Mouse (Mus musculus): ENCODE measurements around the gene Sla2. TPM values are rescaled to one million over a fixed set of nuclear protein-coding genes. Genes with fewer than 3 reads are reported as not detected.
A peak's percentile ranks its signal among the peaks of the same experiment; 100 is the strongest.
"Not testable (repeated sequence)": the region's sequence is repeated elsewhere in the genome, so short reads cannot be mapped to it uniquely, and the experiment has no call there.

Gene Sla2
- polyA plus RNA-seq, 1 experiment, result 7.6 TPM

DNA sequence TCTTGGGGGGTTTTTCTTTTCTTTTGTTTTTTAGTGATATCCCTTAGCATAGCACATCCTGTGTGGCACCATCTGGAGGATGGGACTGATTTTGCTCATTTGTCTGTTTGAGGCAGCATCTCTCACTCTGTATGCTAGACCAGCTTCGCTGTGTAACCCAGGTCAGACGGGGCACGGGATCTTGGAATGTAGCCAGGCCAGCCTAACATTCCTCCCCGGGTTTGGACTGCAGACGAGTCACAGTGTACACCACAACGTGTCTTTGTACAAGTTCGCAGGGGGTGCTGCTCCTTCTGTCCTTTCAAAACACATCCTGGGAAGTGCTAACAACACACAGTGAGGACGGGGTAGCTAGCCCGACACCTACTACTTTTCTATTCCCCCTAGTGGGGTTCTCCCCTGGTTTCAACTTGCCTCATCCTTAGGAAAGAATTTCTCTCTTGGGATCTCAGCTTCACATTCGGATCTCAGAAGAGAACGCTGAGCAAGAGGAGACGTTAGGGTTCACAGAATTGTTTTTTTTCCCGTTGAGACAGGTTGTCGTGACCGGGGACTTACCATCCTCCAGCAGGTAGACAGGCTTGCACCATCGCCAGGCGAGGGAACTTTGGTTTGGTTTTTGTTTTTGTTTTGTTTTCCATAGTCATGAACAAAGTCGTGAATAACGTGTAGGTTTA lies 24.8 kb downstream of the Sla2 start:
- Histone ChIP-seq H3K4me1 (ENCODE audit: control insufficient read depth, insufficient read depth, insufficient read length) (peaks cover 7% of the 10 kb centered on the region; the same call in 1 of the 2 replicates), H3K4me3 (ENCODE audit: extremely low read depth, insufficient read depth, insufficient read length) (peak overlapping the region; percentile 65), H3K27ac (ENCODE audit: insufficient read depth, low read length) (peak overlapping the region; percentile 92), H3K27me3 (ENCODE audit: control insufficient read depth, insufficient read depth, low read length) (no peaks in the 10 kb centered on the region), H3K36me3 (ENCODE audit: control insufficient read depth, insufficient read depth, low read length) (peaks cover 3% of the 10 kb centered on the region)
- DNase-seq (ENCODE audit: low read depth in 1 of 2, low spot score in 2 of 2), result no peak
- no peak for TF ChIP-seq CTCF (IDR thresholded peaks at IDR 0.05; ENCODE audit: extremely low read depth, insufficient read depth, insufficient read length, insufficient replicate concordance)
- no peak for TF ChIP-seq POLR2A (IDR thresholded peaks at IDR 0.05; ENCODE audit: low read depth, low read length)
- WGBS, result under 1% methylated on average over 19 of the region's 19 CpGs

DNA sequence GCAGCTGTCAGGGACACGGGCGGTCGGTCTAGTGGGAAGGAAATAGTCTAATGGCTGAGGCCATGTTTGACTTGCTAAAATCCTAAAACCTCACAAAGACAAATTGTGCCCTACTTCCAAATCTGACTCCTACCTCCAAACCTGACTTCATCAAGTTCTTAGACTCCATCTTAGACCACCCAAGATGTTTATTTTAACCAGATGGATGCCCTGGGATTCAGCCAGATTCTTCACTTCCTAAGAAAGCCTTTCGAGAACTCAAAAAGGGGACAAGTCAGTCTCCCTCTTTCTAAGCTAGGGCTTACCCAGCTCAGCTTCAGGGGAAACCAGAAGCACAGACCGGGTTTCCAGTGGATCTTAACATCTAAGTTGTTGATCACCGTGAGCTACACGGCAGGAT lies 28.3 kb downstream of the Sla2 start:
- no peaks in the 10 kb centered on the region for H3K27me3 ChIP-seq (ENCODE audit: control insufficient read depth, insufficient read depth, low read length)
- no peak for TF ChIP-seq POLR2A (IDR thresholded peaks at IDR 0.05; ENCODE audit: low read depth, low read length)
- TF ChIP-seq CTCF (IDR thresholded peaks at IDR 0.05; ENCODE audit: extremely low read depth, insufficient read depth, insufficient read length, insufficient replicate concordance), result no peak
- DNase-seq (ENCODE audit: low read depth in 1 of 2, low spot score in 2 of 2), result no peak
- H3K4me1 ChIP-seq (ENCODE audit: control insufficient read depth, insufficient read depth, insufficient read length), result peaks cover 11% of the 10 kb centered on the region
- H3K4me3 ChIP-seq (ENCODE audit: extremely low read depth, insufficient read depth, insufficient read length), result no peak overlapping the region
- H3K36me3 ChIP-seq (ENCODE audit: control insufficient read depth, insufficient read depth, low read length), result no peaks in the 10 kb centered on the region
- H3K27ac ChIP-seq (ENCODE audit: insufficient read depth, low read length), result no peak overlapping the region
- 92% methylated on average over 7 of the region's 7 CpGs for WGBS

DNA sequence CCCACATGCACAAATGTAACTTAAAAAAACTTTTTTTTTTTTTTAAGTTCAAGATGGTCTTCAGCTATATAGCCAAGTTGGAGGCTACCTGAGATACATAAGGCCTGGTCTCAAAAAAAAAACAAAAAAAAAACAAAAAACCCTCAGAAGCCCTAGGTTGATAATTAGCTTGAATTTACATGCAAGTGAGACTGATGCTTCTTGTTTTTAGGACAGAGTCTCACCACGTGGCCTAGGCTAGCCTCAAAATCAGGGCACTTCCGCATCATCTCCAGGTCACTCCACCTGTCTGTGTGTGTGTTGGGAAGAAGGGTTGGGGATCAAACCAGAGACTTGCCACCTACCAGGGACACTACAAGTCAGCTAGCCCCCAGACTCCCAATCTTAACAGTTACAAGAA lies 29.2 kb downstream of the Sla2 start, which contains the start of gene 4930518I15Rik:
Gene 4930518I15Rik, minus strand, starts transcription at position 112 of the 400 bp plus-strand sequence.
- Histone ChIP-seq H3K4me1 (ENCODE audit: control insufficient read depth, insufficient read depth, insufficient read length) (peaks cover 11% of the 10 kb centered on the region), H3K4me3 (ENCODE audit: extremely low read depth, insufficient read depth, insufficient read length) (peak within 1 kb of the TSS; percentile 6; the same call in 1 of the 2 replicates), H3K27me3 (ENCODE audit: control insufficient read depth, insufficient read depth, low read length) (no peaks in the 10 kb centered on the region), H3K36me3 (ENCODE audit: control insufficient read depth, insufficient read depth, low read length) (no peaks in the 10 kb centered on the region; the same call in 1 of the 2 replicates), H3K27ac (ENCODE audit: insufficient read depth, low read length) (peak within 1 kb of the TSS; percentile 89)
- 60% methylated on average over 2 of the region's 2 CpGs for WGBS
- no peak for DNase-seq (ENCODE audit: low read depth in 1 of 2, low spot score in 2 of 2)
- TF ChIP-seq POLR2A (IDR thresholded peaks at IDR 0.05; ENCODE audit: low read depth, low read length), result no peak
- no peak for TF ChIP-seq CTCF (IDR thresholded peaks at IDR 0.05; ENCODE audit: extremely low read depth, insufficient read depth, insufficient read length, insufficient replicate concordance)

- no peaks in the 10 kb centered on the region; the same call in 1 of the 2 replicates for H3K36me3 ChIP-seq (ENCODE audit: control insufficient read depth, insufficient read depth, low read length)
- H3K4me1 ChIP-seq (ENCODE audit: control insufficient read depth, insufficient read depth, insufficient read length), result peaks cover 11% of the 10 kb centered on the region
- no peak for DNase-seq (ENCODE audit: low read depth in 1 of 2, low spot score in 2 of 2)
- peak overlapping the region; percentile 89 for H3K27ac ChIP-seq (ENCODE audit: insufficient read depth, low read length)
- TF ChIP-seq CTCF (IDR thresholded peaks at IDR 0.05; ENCODE audit: extremely low read depth, insufficient read depth, insufficient read length, insufficient replicate concordance) (no peak), POLR2A (IDR thresholded peaks at IDR 0.05; ENCODE audit: low read depth, low read length) (no peak)
- WGBS, result 20% methylated on average over 3 of the region's 3 CpGs
- H3K4me3 ChIP-seq (ENCODE audit: extremely low read depth, insufficient read depth, insufficient read length), result peak overlapping the region; percentile 6; the same call in 1 of the 2 replicates
- H3K27me3 ChIP-seq (ENCODE audit: control insufficient read depth, insufficient read depth, low read length), result no peaks in the 10 kb centered on the region
Observed at GRCm38 (mm10) chr2:156857385-156857791, 29.6 kb downstream of the Sla2 start.

- 72% methylated on average over 1 of the region's 1 CpGs for WGBS
- peaks cover 2% of the 10 kb centered on the region; the same call in 1 of the 2 replicates for H3K36me3 ChIP-seq (ENCODE audit: control insufficient read depth, insufficient read depth, low read length)
- H3K27me3 ChIP-seq (ENCODE audit: control insufficient read depth, insufficient read depth, low read length), result no peaks in the 10 kb centered on the region
- TF ChIP-seq CTCF (IDR thresholded peaks at IDR 0.05; ENCODE audit: extremely low read depth, insufficient read depth, insufficient read length, insufficient replicate concordance) (no peak), POLR2A (IDR thresholded peaks at IDR 0.05; ENCODE audit: low read depth, low read length) (no peak)
- H3K4me1 ChIP-seq (ENCODE audit: control insufficient read depth, insufficient read depth, insufficient read length), result peaks cover 11% of the 10 kb centered on the region
- H3K4me3 ChIP-seq (ENCODE audit: extremely low read depth, insufficient read depth, insufficient read length), result no peak overlapping the region
- no peak for DNase-seq (ENCODE audit: low read depth in 1 of 2, low spot score in 2 of 2)
- H3K27ac ChIP-seq (ENCODE audit: insufficient read depth, low read length), result peak overlapping the region; percentile 89; the same call in 1 of the 2 replicates
Observed at GRCm38 (mm10) chr2:156856311-156856710, 30.7 kb downstream of the Sla2 start.

GRCm38 (mm10) chr2:156853999-156854771 lies 32.8 kb downstream of the Sla2 start:
- DNase-seq (ENCODE audit: low read depth in 1 of 2, low spot score in 2 of 2); H3K4me3 ChIP-seq (ENCODE audit: extremely low read depth, insufficient read depth, insufficient read length); H3K36me3 ChIP-seq (ENCODE audit: control insufficient read depth, insufficient read depth, low read length); H3K27me3 ChIP-seq (ENCODE audit: control insufficient read depth, insufficient read depth, low read length); H3K27ac ChIP-seq (ENCODE audit: insufficient read depth, low read length): not testable (repeated sequence)
- peaks cover 11% of the 10 kb centered on the region for H3K4me1 ChIP-seq (ENCODE audit: control insufficient read depth, insufficient read depth, insufficient read length)
- 72% methylated on average over 13 of the region's 13 CpGs for WGBS

- not testable (repeated sequence) for H3K27me3 ChIP-seq (ENCODE audit: control insufficient read depth, insufficient read depth, low read length); H3K4me3 ChIP-seq (ENCODE audit: extremely low read depth, insufficient read depth, insufficient read length); DNase-seq (ENCODE audit: low read depth in 1 of 2, low spot score in 2 of 2); H3K27ac ChIP-seq (ENCODE audit: insufficient read depth, low read length); H3K36me3 ChIP-seq (ENCODE audit: control insufficient read depth, insufficient read depth, low read length)
- 89% methylated on average over 9 of the region's 13 CpGs for WGBS
- peaks cover 11% of the 10 kb centered on the region for H3K4me1 ChIP-seq (ENCODE audit: control insufficient read depth, insufficient read depth, insufficient read length)
Observed at GRCm38 (mm10) chr2:156853584-156853983, 33.4 kb downstream of the Sla2 start.
